Mouse (Mus musculus) granulocyte monocyte progenitor cell, adult 5-6 weeks (primary cell): ENCODE results near the gene Pnkd. TPM values are rescaled to one million over a fixed set of nuclear protein-coding genes. Genes with fewer than 3 reads are reported as not detected.

Experiments
- ATAC-seq: replicated peaks from 2 replicates; pipeline ENCODE4 v1.8.0; 2016; ENCODE audit warnings: mild to moderate bottlenecking, moderate TSS enrichment, inconsistent platforms; ENCODE audit not compliant: poor library complexity, severe bottlenecking
- total RNA-seq, 2 experiments: library from RNA; stranded (forward) in 1 of 2; stranded (reverse) in 1 of 2; fragments of 200-712, 200-1000 nt in 1 of 2; fragments of >200 nt in 1 of 2; fragmentation: Nextera tagmentation in 1 of 2; gene quantifications; 2 replicates each; pipeline ENCODE4 v1.2.3; 2014 to 2017

Pnkd gene
- total RNA-seq, 2 experiments from 2014 or later, result 14.1 to 49.8 TPM

DNA sequence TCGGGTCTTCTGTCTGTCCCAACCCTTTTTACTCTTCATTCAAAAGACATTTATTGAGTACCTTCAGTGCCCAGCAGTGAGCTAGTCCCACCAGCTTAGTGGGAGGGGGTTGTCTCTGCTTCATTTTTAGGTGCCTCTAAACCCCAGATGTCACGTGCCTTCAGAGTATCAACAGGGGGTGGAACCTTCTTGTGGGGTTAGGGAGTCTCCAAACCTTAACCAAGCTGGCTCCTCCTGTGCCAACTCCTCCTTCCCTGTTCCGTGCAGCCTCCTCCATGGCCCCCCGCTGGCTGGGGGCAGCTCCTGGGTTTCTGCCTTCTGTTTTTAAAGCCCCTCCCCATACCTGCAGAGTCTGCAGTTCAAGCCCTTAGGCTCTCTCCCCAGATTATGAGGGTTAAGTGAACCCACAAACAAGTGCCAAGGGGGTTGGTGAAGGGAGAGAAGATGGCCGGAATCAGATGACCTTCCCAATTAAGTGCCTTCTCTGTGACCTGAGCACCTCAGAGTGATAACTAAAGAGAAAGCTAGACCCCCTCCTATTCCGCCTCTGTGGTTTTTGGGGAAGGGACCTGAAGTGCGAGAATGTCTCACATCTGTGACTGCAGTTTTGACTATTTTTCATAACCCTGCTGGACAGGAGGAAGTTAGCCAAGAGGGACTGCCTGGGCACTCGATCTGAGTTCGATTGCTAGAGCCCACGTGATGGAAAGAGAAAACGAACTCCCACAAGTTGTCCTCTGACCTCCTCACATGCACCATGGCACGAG is 111.9 kb downstream of the Pnkd start:
- ATAC-seq, result peak; percentile 32

- ATAC-seq, result peak; percentile 77
Measured at GRCm38 (mm10) chr1:74397268-74397918, 112.7 kb downstream of the Pnkd start.

DNA sequence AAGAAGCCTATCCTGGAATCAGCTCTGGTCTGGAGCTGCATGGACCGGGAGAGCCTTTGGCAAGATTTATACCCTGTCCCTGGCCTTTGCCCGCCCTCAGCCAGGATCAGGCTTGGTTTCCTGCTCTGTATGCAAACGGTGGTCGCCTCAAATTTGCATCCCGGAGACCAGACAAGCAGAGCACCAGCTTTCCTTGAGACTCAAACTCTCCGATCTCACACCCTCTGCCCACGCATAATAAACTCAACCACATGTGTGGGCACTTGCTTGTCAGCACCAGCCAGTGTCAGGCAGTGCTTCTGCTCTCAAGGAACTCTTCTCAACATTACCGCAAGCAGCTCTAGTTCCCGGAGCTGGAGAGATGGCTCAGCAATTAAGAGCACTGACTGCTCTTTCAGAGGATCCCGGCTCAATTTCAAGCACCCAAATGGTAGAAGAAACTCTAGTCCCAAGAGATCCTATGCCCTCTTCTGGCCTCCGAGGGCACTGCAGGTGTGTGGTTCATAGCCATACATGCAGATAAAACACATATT is 113.3 kb downstream of the Pnkd start:
- peak; percentile 33 for ATAC-seq

- no peak for ATAC-seq
Measured at GRCm38 (mm10) chr1:74400531-74400930, 115.8 kb downstream of the Pnkd start.

- no peak for ATAC-seq
Measured at GRCm38 (mm10) chr1:74401015-74401702, 116.4 kb downstream of the Pnkd start.

Other genes with a start within 250 kb of the Pnkd start
- 10.9 and 29.0 TPM in 2 replicates for gene Tns1, start 160.5 kb upstream of the Pnkd start, total RNA-seq (2014; fragmentation: Nextera tagmentation)
- gene Tns1, start 160.5 kb upstream of the Pnkd start, total RNA-seq (2017), result 3.0 and 4.7 TPM in 2 replicates
- 1.4 and 2.0 TPM in 2 replicates for gene Rufy4, start 159.4 kb upstream of the Pnkd start, total RNA-seq (2014; fragmentation: Nextera tagmentation)
- 0.30 TPM in 1 of 2 replicates, not detected in the other for gene Rufy4, start 159.4 kb upstream of the Pnkd start, total RNA-seq (2017)
- gene Cxcr2, start 130.9 kb upstream of the Pnkd start, total RNA-seq (2014; fragmentation: Nextera tagmentation), result 7.9 and 8.7 TPM in 2 replicates
- 9.4 and 10.3 TPM in 2 replicates for gene Cxcr2, start 130.9 kb upstream of the Pnkd start, total RNA-seq (2017)
- not detected in 2 replicates for gene Cxcr1, start 90.3 kb upstream of the Pnkd start, total RNA-seq (2014; fragmentation: Nextera tagmentation)
- gene Cxcr1, start 90.3 kb upstream of the Pnkd start, total RNA-seq (2017), result not detected in 2 replicates
- gene Arpc2, start 48.8 kb upstream of the Pnkd start, total RNA-seq (2014; fragmentation: Nextera tagmentation), result 573 and 588 TPM in 2 replicates
- 434 and 584 TPM in 2 replicates for gene Arpc2, start 48.8 kb upstream of the Pnkd start, total RNA-seq (2017)
- not detected in 2 replicates for gene Gpbar1, start 6.4 kb upstream of the Pnkd start, total RNA-seq (2014; fragmentation: Nextera tagmentation)
- not detected in 2 replicates for gene Gpbar1, start 6.4 kb upstream of the Pnkd start, total RNA-seq (2017)
- gene Aamp, start 192 bp upstream of the Pnkd start, total RNA-seq (2014; fragmentation: Nextera tagmentation), result 100 and 106 TPM in 2 replicates
- 98.8 and 140 TPM in 2 replicates for gene Aamp, start 192 bp upstream of the Pnkd start, total RNA-seq (2017)
- 21.9 and 24.6 TPM in 2 replicates for gene Tmbim1, start 20.7 kb downstream of the Pnkd start, total RNA-seq (2014; fragmentation: Nextera tagmentation)
- gene Tmbim1, start 20.7 kb downstream of the Pnkd start, total RNA-seq (2017), result 13.8 and 15.0 TPM in 2 replicates
- gene Catip, start 77.2 kb downstream of the Pnkd start, total RNA-seq (2014; fragmentation: Nextera tagmentation), result 1.9 TPM in 1 of 2 replicates, not detected in the other
- not detected in 2 replicates for gene Catip, start 77.2 kb downstream of the Pnkd start, total RNA-seq (2017)
- 0.38 and 0.49 TPM in 2 replicates for gene Slc11a1, start 90.3 kb downstream of the Pnkd start, total RNA-seq (2014; fragmentation: Nextera tagmentation)
- 0.26 and 0.69 TPM in 2 replicates for gene Slc11a1, start 90.3 kb downstream of the Pnkd start, total RNA-seq (2017)
- gene Ctdsp1, start 106.6 kb downstream of the Pnkd start, total RNA-seq (2014; fragmentation: Nextera tagmentation), result 81.8 and 98.1 TPM in 2 replicates
- gene Ctdsp1, start 106.6 kb downstream of the Pnkd start, total RNA-seq (2017), result 27.7 and 33.9 TPM in 2 replicates
- 0.09 TPM in 1 of 2 replicates, not detected in the other for gene Vil1, start 124.4 kb downstream of the Pnkd start, total RNA-seq (2014; fragmentation: Nextera tagmentation)
- not detected in 2 replicates for gene Vil1, start 124.4 kb downstream of the Pnkd start, total RNA-seq (2017)
- 58.2 and 66.7 TPM in 2 replicates for gene Cnot9, start 221.1 kb downstream of the Pnkd start, total RNA-seq (2014; fragmentation: Nextera tagmentation)
- 62.5 and 76.6 TPM in 2 replicates for gene Cnot9, start 221.1 kb downstream of the Pnkd start, total RNA-seq (2017)